In genomic region chr5:132492040-132492439, GRCm38 (mm10) we compare ENCODE assay signal across 19 mouse cellular contexts. TPM values are rescaled to one million over a fixed set of nuclear protein-coding genes. Genes with fewer than 3 reads are reported as not detected.
DNase-seq lines count a peak whose midpoint lies in the region; ATAC-seq lines count a peak whose summit lies in the region.
"Had no signal": no experiment of that assay in that cellular context is flagged by ENCODE, and none has a peak within 500 bp of the region (broad histone marks: within the 10 kb centered on the region; RNA-seq: fewer than 3 reads in every experiment).

No protein-coding gene starts in this region.

- H3K4me3 ChIP-seq in kidney, embryonic 14.5 days (ENCODE audit: low read length), result no peak overlapping the region
- H3K4me3 ChIP-seq in kidney, embryonic 16.5 days (ENCODE audit: low read length), result no peak overlapping the region
- no peak overlapping the region for H3K4me3 ChIP-seq in stomach, embryonic 16.5 days (replicated peaks; ENCODE audit: low read length)
- H3K4me3 ChIP-seq in midbrain, embryonic 15.5 days, result no peak overlapping the region
- no peak overlapping the region for H3K4me3 ChIP-seq in midbrain, embryonic 11.5 days (ENCODE audit: low read depth, low read length)
- H3K4me3 ChIP-seq: erythroblast, embryonic 14.5 days; heart, embryonic 13.5 days; limb, embryonic 10.5 days; liver, embryonic 13.5 days; midbrain, embryonic 12.5 days had no signal

- H3K4me2 ChIP-seq in kidney, embryonic 14.5 days (replicated peaks; ENCODE audit: low read depth, low read length), result no peak overlapping the region
- no peak overlapping the region for H3K4me2 ChIP-seq in kidney, embryonic 16.5 days (replicated peaks; ENCODE audit: low read depth, low read length)
- no peak overlapping the region for H3K4me2 ChIP-seq in stomach, embryonic 16.5 days (ENCODE audit: low read depth, low read length)
- no peak overlapping the region for H3K4me2 ChIP-seq in midbrain, embryonic 15.5 days
- no peak overlapping the region for H3K4me2 ChIP-seq in midbrain, embryonic 11.5 days
- H3K4me2 ChIP-seq: heart, embryonic 13.5 days; hindbrain, embryonic 14.5 days; liver, embryonic 13.5 days; midbrain, embryonic 12.5 days had no signal

- no peak overlapping the region for H3K27ac ChIP-seq in kidney, embryonic 14.5 days (ENCODE audit: low read depth, low read length)
- no peak overlapping the region for H3K27ac ChIP-seq in kidney, embryonic 16.5 days (ENCODE audit: low read length)
- H3K27ac ChIP-seq in stomach, embryonic 16.5 days (ENCODE audit: low read length), result peak overlapping the region; percentile 58
- no peak overlapping the region for H3K27ac ChIP-seq in midbrain, embryonic 15.5 days
- H3K27ac ChIP-seq in midbrain, embryonic 11.5 days (ENCODE audit: low read depth, low read length), result no peak overlapping the region
- H3K27ac ChIP-seq: heart, embryonic 13.5 days; hindbrain, embryonic 14.5 days; kidney, postnatal 0 days; limb, embryonic 10.5 days; liver, embryonic 13.5 days; midbrain, embryonic 12.5 days had no signal

- H3K4me1 ChIP-seq in kidney, embryonic 14.5 days (ENCODE audit: control insufficient read depth, insufficient read depth, low read length), result peaks cover 23% of the 10 kb centered on the region
- peaks cover 22% of the 10 kb centered on the region for H3K4me1 ChIP-seq in kidney, embryonic 16.5 days (ENCODE audit: insufficient read depth, low read length)
- peaks cover 33% of the 10 kb centered on the region for H3K4me1 ChIP-seq in stomach, embryonic 16.5 days (ENCODE audit: control insufficient read depth, insufficient read depth, low read length)
- peaks cover 19% of the 10 kb centered on the region for H3K4me1 ChIP-seq in midbrain, embryonic 15.5 days
- peaks cover 10% of the 10 kb centered on the region for H3K4me1 ChIP-seq in midbrain, embryonic 11.5 days (ENCODE audit: control insufficient read depth, insufficient read depth, low read length)

- no peaks in the 10 kb centered on the region for H3K36me3 ChIP-seq in kidney, embryonic 14.5 days (ENCODE audit: control insufficient read depth, insufficient read depth, low read length)
- no peaks in the 10 kb centered on the region for H3K36me3 ChIP-seq in kidney, embryonic 16.5 days (ENCODE audit: insufficient read depth, low read length)
- H3K36me3 ChIP-seq in stomach, embryonic 16.5 days (ENCODE audit: control insufficient read depth, insufficient read depth, low read length), result no peaks in the 10 kb centered on the region
- no peaks in the 10 kb centered on the region for H3K36me3 ChIP-seq in midbrain, embryonic 15.5 days (replicated peaks)
- no peaks in the 10 kb centered on the region for H3K36me3 ChIP-seq in midbrain, embryonic 11.5 days (ENCODE audit: control insufficient read depth, insufficient read depth, low read length)
- H3K36me3 ChIP-seq: G1E; heart, embryonic 13.5 days; limb, embryonic 10.5 days; liver, embryonic 13.5 days; midbrain, embryonic 12.5 days had no signal

- no peaks in the 10 kb centered on the region for H3K9me3 ChIP-seq in kidney, embryonic 14.5 days (ENCODE audit: control insufficient read depth, low read length)
- no peaks in the 10 kb centered on the region for H3K9me3 ChIP-seq in kidney, embryonic 16.5 days (ENCODE audit: low read length)
- H3K9me3 ChIP-seq in stomach, embryonic 16.5 days (replicated peaks; ENCODE audit: control insufficient read depth, low read length), result no peaks in the 10 kb centered on the region
- H3K9me3 ChIP-seq in midbrain, embryonic 15.5 days, result no peaks in the 10 kb centered on the region
- no peaks in the 10 kb centered on the region for H3K9me3 ChIP-seq in midbrain, embryonic 11.5 days (ENCODE audit: control insufficient read depth, low read length)
- H3K9me3 ChIP-seq: G1E; heart, embryonic 13.5 days; limb, embryonic 10.5 days; liver, embryonic 13.5 days; midbrain, embryonic 12.5 days had no signal

- no peaks in the 10 kb centered on the region for H3K27me3 ChIP-seq in kidney, embryonic 14.5 days (ENCODE audit: control insufficient read depth, insufficient read depth, low read length)
- no peaks in the 10 kb centered on the region for H3K27me3 ChIP-seq in kidney, embryonic 16.5 days (ENCODE audit: insufficient read depth, low read length)
- H3K27me3 ChIP-seq in stomach, embryonic 16.5 days (ENCODE audit: control insufficient read depth, insufficient read depth, low read length), result no peaks in the 10 kb centered on the region
- H3K27me3 ChIP-seq in midbrain, embryonic 15.5 days (replicated peaks), result no peaks in the 10 kb centered on the region
- H3K27me3 ChIP-seq in midbrain, embryonic 11.5 days (ENCODE audit: control insufficient read depth, insufficient read depth, low read length), result no peaks in the 10 kb centered on the region; the same call in 1 of the 2 replicates
- H3K27me3 ChIP-seq: heart, embryonic 13.5 days; liver, embryonic 13.5 days had no signal

- DNase-seq in cerebellum, adult 18-20 months, result peak; percentile 38 to 57
- DNase-seq in gonadal fat pad, adult 2 months (ENCODE audit: low read depth), result peak; percentile 38
- no peak for DNase-seq in midbrain, embryonic 11.5 days (ENCODE audit: low spot score, missing footprints)
- DNase-seq: liver, embryonic 13.5 days; lung, postnatal 10 days; right cerebral cortex, postnatal 25 days; thymus, postnatal 36 days had no signal

- no peak for ATAC-seq in cerebellum, adult (ENCODE audit: insufficient number of reproducible peaks, low FRiP score, low TSS enrichment)
- ATAC-seq in kidney, embryonic 14.5 days (ENCODE audit: low FRiP score, low TSS enrichment), result peak; percentile 32; the same call in 1 of the 2 replicates
- ATAC-seq in kidney, embryonic 16.5 days (ENCODE audit: low FRiP score, low TSS enrichment), result no peak
- ATAC-seq in stomach, embryonic 16.5 days (ENCODE audit: insufficient read depth, low FRiP score), result peak; percentile 52; the same call in 1 of the 2 replicates
- no peak for ATAC-seq in midbrain, embryonic 15.5 days (replicated peaks)
- no peak for ATAC-seq in midbrain, embryonic 11.5 days (ENCODE audit: low FRiP score)

- no peak overlapping the region for H3K9ac ChIP-seq in kidney, embryonic 14.5 days (ENCODE audit: low read depth, low read length)
- H3K9ac ChIP-seq in kidney, embryonic 16.5 days (replicated peaks; ENCODE audit: low read length), result no peak overlapping the region
- no peak overlapping the region for H3K9ac ChIP-seq in stomach, embryonic 16.5 days (ENCODE audit: low read length)
- no peak overlapping the region for H3K9ac ChIP-seq in midbrain, embryonic 15.5 days
- no peak overlapping the region for H3K9ac ChIP-seq in midbrain, embryonic 11.5 days (ENCODE audit: low read length)
- H3K9ac ChIP-seq: heart, embryonic 13.5 days; hindbrain, embryonic 14.5 days; liver, embryonic 13.5 days; midbrain, embryonic 12.5 days had no signal

RNA-seq across cellular contexts. Expression of gene Auts2, which starts 51.1 kb away (rescaled TPM):
- polyA plus RNA-seq in kidney, embryonic 14.5 days (2014; fragmentation: Nextera tagmentation; extraction: Ambion mirVana), result 29.1 and 32.6 TPM in 2 replicates
- 17.9 and 26.6 TPM in 2 replicates for polyA plus RNA-seq in kidney, embryonic 16.5 days (2015; fragmentation: Nextera tagmentation; extraction: Ambion mirVana)
- 8.7 and 11.9 TPM in 2 replicates for polyA plus RNA-seq in gonadal fat pad, adult 2 months (2012; rRNA removed)
- 17.4 and 20.1 TPM in 2 replicates for polyA plus RNA-seq in stomach, embryonic 16.5 days (2015; fragmentation: Nextera tagmentation; extraction: Ambion mirVana)
- 62.7 and 70.9 TPM in 2 replicates for polyA plus RNA-seq in midbrain, embryonic 15.5 days (2015; fragmentation: Nextera tagmentation; extraction: Ambion mirVana)
- 36.0 and 38.9 TPM in 2 replicates for polyA plus RNA-seq in midbrain, embryonic 11.5 days (2014; fragmentation: Nextera tagmentation; extraction: Ambion mirVana)

Comparison
In these comparisons a context has a peak if more than half of its experiments do, and no peak if none do; other contexts are left out.
1. ATAC-seq: peak in kidney, embryonic 14.5 days (single experiment) and stomach, embryonic 16.5 days (single experiment); none in cerebellum, adult (single experiment), kidney, embryonic 16.5 days (single experiment), midbrain, embryonic 15.5 days (single experiment) and midbrain, embryonic 11.5 days (single experiment).